Comparison of ENCODE assay signal across 11 mouse cellular contexts in the genomic region with DNA sequence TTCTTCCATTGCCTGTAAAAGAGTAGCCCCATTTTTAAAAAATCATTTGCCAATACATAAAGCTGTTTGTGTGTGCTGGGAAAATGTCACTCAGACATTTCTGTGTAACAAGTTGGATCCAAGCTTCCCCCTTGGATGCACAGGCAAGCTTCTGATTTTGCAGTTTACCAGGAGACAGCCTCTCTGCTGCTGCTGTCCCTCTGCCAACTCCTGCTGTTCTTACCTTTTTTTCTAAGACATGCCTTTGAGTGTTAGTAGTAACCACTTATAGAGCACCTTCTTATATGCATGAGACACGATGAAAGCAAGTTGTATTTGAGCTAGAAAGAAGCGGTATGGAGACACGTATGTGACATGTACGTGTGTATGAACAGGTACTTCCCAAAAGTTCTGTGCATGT.
"Had no signal": no experiment of that assay in that cellular context is flagged by ENCODE, and none has a peak within 500 bp of the region (broad histone marks: within the 10 kb centered on the region; RNA-seq: fewer than 3 reads in every experiment).

No protein-coding gene starts in this region.

- DNase-seq: kidney, postnatal 36 days; layer of hippocampus, postnatal 36 days; liver, embryonic 13.5 days; lung, adult 2 months; lung, postnatal 14 days; lung, postnatal 4 days; midbrain, embryonic 14.5 days; thymus, adult 18-20 months; thymus, postnatal 36 days had no signal

- H3K9ac ChIP-seq: liver, embryonic 13.5 days had no signal

- H3K9me3 ChIP-seq: liver, embryonic 13.5 days had no signal

- H3K4me1 ChIP-seq: liver, embryonic 13.5 days had no signal

- H3K4me2 ChIP-seq: liver, embryonic 13.5 days; midbrain, embryonic 11.5 days had no signal

- H3K27me3 ChIP-seq: liver, embryonic 13.5 days had no signal

- H3K4me3 ChIP-seq: left cerebral cortex, adult 2 months; liver, embryonic 13.5 days had no signal

- H3K36me3 ChIP-seq: liver, embryonic 13.5 days had no signal

- H3K27ac ChIP-seq: left cerebral cortex, adult 2 months; liver, embryonic 13.5 days had no signal
